Mouse (Mus musculus): ENCODE measurements around the gene Ttc25. TPM values are rescaled to one million over a fixed set of nuclear protein-coding genes. Genes with fewer than 3 reads are reported as not detected.

The Ttc25 gene
- polyA plus RNA-seq, 1 experiment from 2014 or later = 0.72 TPM

DNA sequence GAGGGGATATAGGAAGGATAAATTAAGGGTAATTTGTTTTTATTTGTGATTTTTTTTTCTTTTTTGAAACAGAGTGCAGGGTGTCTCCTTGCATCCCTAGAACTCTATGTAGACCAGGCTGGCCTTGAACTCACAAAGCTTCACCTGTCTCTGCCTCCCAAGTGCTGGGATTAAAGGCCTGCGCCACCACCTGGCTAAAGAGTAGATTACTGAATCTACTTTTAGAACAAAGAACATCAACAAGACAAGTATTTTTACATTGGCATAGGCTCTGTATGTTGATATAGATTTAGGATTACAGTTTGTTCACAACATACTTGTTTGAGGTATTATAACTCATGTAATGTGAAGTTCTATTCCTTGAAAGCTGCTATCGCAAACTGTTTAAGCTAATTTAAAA, 34.9 kb upstream of the Ttc25 start:
- no peak overlapping the region for H3K9ac ChIP-seq (ENCODE audit: low read depth, low read length)
- H3K4me1 ChIP-seq (replicated peaks; ENCODE audit: insufficient read depth, low read length) = no peaks in the 10 kb centered on the region
- H3K36me3 ChIP-seq (ENCODE audit: insufficient read depth, low read length) = peaks cover 61% of the 10 kb centered on the region
- no peaks in the 10 kb centered on the region for H3K9me3 ChIP-seq (replicated peaks; ENCODE audit: low read length)
- TF ChIP-seq CTCF (IDR thresholded peaks at IDR 0.05; ENCODE audit: low read depth) = peak; percentile 32; the same call in 1 of the 2 replicates
- WGBS = 97% methylated on average over 2 of the region's 2 CpGs
- no peak overlapping the region for H3K4me3 ChIP-seq (replicated peaks; ENCODE audit: low read depth, low read length)
- ATAC-seq (replicated peaks; ENCODE audit: low FRiP score, low read depth) (no peak), DNase-seq (ENCODE audit: low spot score) (no peak)
- no peak overlapping the region for H3K4me2 ChIP-seq (ENCODE audit: low read length)
- no peaks in the 10 kb centered on the region for H3K27me3 ChIP-seq (ENCODE audit: insufficient read depth, low read length)
- H3K27ac ChIP-seq = no peak overlapping the region

DNA sequence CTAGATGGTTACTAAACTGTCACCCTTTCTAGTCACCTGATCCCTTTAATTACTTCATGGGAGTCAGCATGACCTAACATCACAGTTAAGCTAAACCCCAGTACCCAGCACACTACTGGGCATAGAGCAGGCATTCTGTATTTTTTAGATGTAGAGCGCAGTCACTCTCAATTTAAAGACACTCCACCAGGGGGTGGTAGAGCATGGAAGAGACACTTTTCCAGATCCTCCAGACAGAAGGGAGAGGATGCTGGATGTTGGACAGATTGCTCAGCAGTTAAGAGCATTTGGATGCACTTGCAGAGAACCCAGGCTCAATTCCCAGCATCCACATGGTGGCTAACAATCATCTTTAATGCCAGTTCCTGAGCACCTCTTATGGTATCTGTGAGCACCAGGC, 33.0 kb upstream of the Ttc25 start:
- peak; percentile 71 for TF ChIP-seq CTCF (IDR thresholded peaks at IDR 0.05; ENCODE audit: low read depth)
- Histone ChIP-seq H3K27me3 (ENCODE audit: insufficient read depth, low read length) (no peaks in the 10 kb centered on the region), H3K4me1 (replicated peaks; ENCODE audit: insufficient read depth, low read length) (no peaks in the 10 kb centered on the region), H3K9me3 (replicated peaks; ENCODE audit: low read length) (no peaks in the 10 kb centered on the region), H3K4me2 (ENCODE audit: low read length) (no peak overlapping the region), H3K36me3 (ENCODE audit: insufficient read depth, low read length) (peaks cover 69% of the 10 kb centered on the region), H3K4me3 (replicated peaks; ENCODE audit: low read depth, low read length) (no peak overlapping the region), H3K27ac (no peak overlapping the region), H3K9ac (ENCODE audit: low read depth, low read length) (no peak overlapping the region)
- WGBS = 79% methylated on average over 1 of the region's 1 CpGs
- DNase-seq (ENCODE audit: low spot score) (peak; percentile 61), ATAC-seq (replicated peaks; ENCODE audit: low FRiP score, low read depth) (no peak)

DNA sequence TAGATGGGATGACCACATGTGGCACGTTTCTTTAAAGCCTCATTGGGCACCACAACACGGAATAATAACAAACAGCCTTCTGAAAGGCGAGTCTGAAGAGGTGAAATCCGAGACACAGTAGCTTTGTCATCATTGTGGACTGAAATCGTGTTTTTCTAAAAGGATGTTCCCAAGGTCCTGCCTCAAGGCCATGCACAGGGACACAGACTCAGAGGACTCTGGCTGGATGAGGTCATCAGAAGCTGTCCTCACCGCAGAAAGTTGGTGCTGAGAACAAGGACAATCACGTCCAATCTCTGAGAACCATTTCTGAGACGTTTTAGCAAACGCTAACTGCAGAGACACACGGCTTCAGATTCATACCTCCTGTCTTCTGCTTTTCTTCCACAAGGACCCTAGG, 31.7 kb upstream of the Ttc25 start:
- Histone ChIP-seq H3K4me3 (replicated peaks; ENCODE audit: low read depth, low read length) (no peak overlapping the region), H3K36me3 (ENCODE audit: insufficient read depth, low read length) (peaks cover 60% of the 10 kb centered on the region), H3K9ac (ENCODE audit: low read depth, low read length) (no peak overlapping the region), H3K9me3 (replicated peaks; ENCODE audit: low read length) (no peaks in the 10 kb centered on the region), H3K4me2 (ENCODE audit: low read length) (no peak overlapping the region), H3K4me1 (replicated peaks; ENCODE audit: insufficient read depth, low read length) (no peaks in the 10 kb centered on the region), H3K27ac (no peak overlapping the region), H3K27me3 (ENCODE audit: insufficient read depth, low read length) (no peaks in the 10 kb centered on the region)
- no peak for TF ChIP-seq CTCF (IDR thresholded peaks at IDR 0.05; ENCODE audit: low read depth)
- DNase-seq (ENCODE audit: low spot score) (no peak), ATAC-seq (replicated peaks; ENCODE audit: low FRiP score, low read depth) (no peak)
- 71% methylated on average over 10 of the region's 10 CpGs for WGBS

- H3K27me3 ChIP-seq (ENCODE audit: insufficient read depth, low read length) = no peaks in the 10 kb centered on the region
- H3K36me3 ChIP-seq (ENCODE audit: insufficient read depth, low read length) = peaks cover 67% of the 10 kb centered on the region
- H3K4me3 ChIP-seq (replicated peaks; ENCODE audit: low read depth, low read length) = no peak overlapping the region
- WGBS = 91% methylated on average over 9 of the region's 9 CpGs
- H3K4me2 ChIP-seq (ENCODE audit: low read length) = no peak overlapping the region
- no peak for TF ChIP-seq CTCF (IDR thresholded peaks at IDR 0.05; ENCODE audit: low read depth)
- 0 out of 2 replicates have a peak, but pooled peaks cover 3% of the 10 kb centered on the region for H3K4me1 ChIP-seq (replicated peaks; ENCODE audit: insufficient read depth, low read length)
- no peaks in the 10 kb centered on the region for H3K9me3 ChIP-seq (replicated peaks; ENCODE audit: low read length)
- H3K27ac ChIP-seq = no peak overlapping the region
- no peak overlapping the region for H3K9ac ChIP-seq (ENCODE audit: low read depth, low read length)
- ATAC-seq (replicated peaks; ENCODE audit: low FRiP score, low read depth) (no peak), DNase-seq (ENCODE audit: low spot score) (no peak)
Observed at GRCm38 (mm10) chr11:100515061-100515460, 30.3 kb upstream of the Ttc25 start.

DNA sequence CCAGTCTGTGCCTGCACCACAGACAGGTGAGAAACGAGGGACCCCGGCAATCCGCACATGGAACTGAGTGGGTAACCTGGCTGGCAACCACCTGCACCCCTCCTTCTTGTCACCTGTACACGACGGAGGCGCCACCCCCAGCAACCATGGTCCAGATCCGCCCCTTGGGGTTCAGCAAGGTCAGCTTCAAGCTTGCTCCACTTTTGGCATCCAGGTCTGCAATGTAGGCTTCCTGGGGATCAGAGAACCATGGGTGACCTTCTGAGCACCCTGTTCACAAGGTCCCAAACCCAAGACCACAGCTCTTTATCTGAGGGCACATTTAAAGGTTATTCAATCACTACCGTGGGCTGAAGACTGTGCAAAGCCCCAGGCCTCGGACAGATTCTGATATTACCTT, 29.6 kb upstream of the Ttc25 start:
- Histone ChIP-seq H3K4me2 (ENCODE audit: low read length) (no peak overlapping the region), H3K27me3 (ENCODE audit: insufficient read depth, low read length) (no peaks in the 10 kb centered on the region), H3K4me3 (replicated peaks; ENCODE audit: low read depth, low read length) (no peak overlapping the region), H3K9me3 (replicated peaks; ENCODE audit: low read length) (no peaks in the 10 kb centered on the region), H3K27ac (no peak overlapping the region), H3K36me3 (ENCODE audit: insufficient read depth, low read length) (peaks cover 66% of the 10 kb centered on the region), H3K4me1 (replicated peaks; ENCODE audit: insufficient read depth, low read length) (0 out of 2 replicates have a peak, but pooled peaks cover 6% of the 10 kb centered on the region), H3K9ac (ENCODE audit: low read depth, low read length) (no peak overlapping the region)
- no peak for DNase-seq (ENCODE audit: low spot score)
- no peak for TF ChIP-seq CTCF (IDR thresholded peaks at IDR 0.05; ENCODE audit: low read depth)
- ATAC-seq (replicated peaks; ENCODE audit: low FRiP score, low read depth) = no peak
- 88% methylated on average over 9 of the region's 9 CpGs for WGBS

DNA sequence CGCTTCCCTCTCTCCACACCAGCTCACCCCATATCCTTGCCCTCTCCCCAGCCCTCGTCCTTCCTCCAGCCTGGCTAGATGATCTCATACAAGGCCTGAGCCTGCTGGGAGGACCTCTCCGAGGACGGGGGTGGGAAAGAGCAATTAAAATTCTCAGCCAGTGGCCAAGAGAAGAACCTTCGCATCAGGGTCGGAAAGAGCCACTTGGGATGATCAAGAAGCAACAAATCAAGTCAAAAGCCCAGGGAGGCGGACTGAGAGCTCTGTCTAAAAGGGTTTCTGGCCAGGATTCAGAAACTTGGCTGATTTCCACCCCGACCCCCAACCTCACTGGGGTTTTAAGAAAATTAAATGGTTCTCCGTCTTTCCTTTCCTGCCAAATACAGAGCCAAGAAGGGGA, 29.1 kb upstream of the Ttc25 start:
- ATAC-seq (replicated peaks; ENCODE audit: low FRiP score, low read depth) (no peak), DNase-seq (ENCODE audit: low spot score) (peak; percentile 18)
- H3K4me2 ChIP-seq (ENCODE audit: low read length) = no peak overlapping the region
- H3K4me3 ChIP-seq (replicated peaks; ENCODE audit: low read depth, low read length) = no peak overlapping the region
- H3K9ac ChIP-seq (ENCODE audit: low read depth, low read length) = no peak overlapping the region
- no peak for TF ChIP-seq CTCF (IDR thresholded peaks at IDR 0.05; ENCODE audit: low read depth)
- H3K9me3 ChIP-seq (replicated peaks; ENCODE audit: low read length) = no peaks in the 10 kb centered on the region
- H3K4me1 ChIP-seq (replicated peaks; ENCODE audit: insufficient read depth, low read length) = 0 out of 2 replicates have a peak, but pooled peaks cover 6% of the 10 kb centered on the region
- 55% methylated on average over 9 of the region's 9 CpGs for WGBS
- no peaks in the 10 kb centered on the region for H3K27me3 ChIP-seq (ENCODE audit: insufficient read depth, low read length)
- peaks cover 63% of the 10 kb centered on the region for H3K36me3 ChIP-seq (ENCODE audit: insufficient read depth, low read length)
- H3K27ac ChIP-seq = no peak overlapping the region

GRCm38 (mm10) chr11:100518188-100518591, 27.2 kb upstream of the Ttc25 start:
- H3K27ac ChIP-seq = peak overlapping the region; percentile 47; the same call in 1 of the 2 replicates
- DNase-seq (ENCODE audit: low spot score) = peak; percentile 48

More at GRCm38 (mm10) chr11:100518188-100518591, 27.2 kb upstream of the Ttc25 start:
- no peaks in the 10 kb centered on the region for H3K9me3 ChIP-seq (replicated peaks; ENCODE audit: low read length)
- WGBS = 48% methylated on average over 5 of the region's 5 CpGs
- H3K36me3 ChIP-seq (ENCODE audit: insufficient read depth, low read length) = peaks cover 60% of the 10 kb centered on the region
- peak; percentile 71 for ATAC-seq (replicated peaks; ENCODE audit: low FRiP score, low read depth)
- no peak for TF ChIP-seq CTCF (IDR thresholded peaks at IDR 0.05; ENCODE audit: low read depth)
- 0 out of 2 replicates have a peak, but pooled peaks cover 6% of the 10 kb centered on the region for H3K4me1 ChIP-seq (replicated peaks; ENCODE audit: insufficient read depth, low read length)
- no peaks in the 10 kb centered on the region for H3K27me3 ChIP-seq (ENCODE audit: insufficient read depth, low read length)
- no peak overlapping the region for H3K4me2 ChIP-seq (ENCODE audit: low read length)
- no peak overlapping the region for H3K9ac ChIP-seq (ENCODE audit: low read depth, low read length)
- H3K4me3 ChIP-seq (replicated peaks; ENCODE audit: low read depth, low read length) = no peak overlapping the region
